Mouse (Mus musculus): ENCODE measurements around the gene Pbx4.

GRCm38 (mm10) chr8:69895772-69896451 lies 63.6 kb downstream of the Pbx4 start:
- TF ChIP-seq CTCF (IDR thresholded peaks at IDR 0.05; ENCODE audit: insufficient read depth, low read depth, low read length) (no peak), POLR2A (IDR thresholded peaks at IDR 0.05; ENCODE audit: insufficient read depth, low read depth, low read length) (no peak)

Data from olfactory bulb, adult 2 months (tissue).